Mouse (Mus musculus): ENCODE results near the gene Ywhae. TPM values are rescaled to one million over a fixed set of nuclear protein-coding genes. Genes with fewer than 3 reads are reported as not detected.

Gene Ywhae
- polyA plus RNA-seq, 1 experiment from 2014 or later = 1,381 TPM

DNA sequence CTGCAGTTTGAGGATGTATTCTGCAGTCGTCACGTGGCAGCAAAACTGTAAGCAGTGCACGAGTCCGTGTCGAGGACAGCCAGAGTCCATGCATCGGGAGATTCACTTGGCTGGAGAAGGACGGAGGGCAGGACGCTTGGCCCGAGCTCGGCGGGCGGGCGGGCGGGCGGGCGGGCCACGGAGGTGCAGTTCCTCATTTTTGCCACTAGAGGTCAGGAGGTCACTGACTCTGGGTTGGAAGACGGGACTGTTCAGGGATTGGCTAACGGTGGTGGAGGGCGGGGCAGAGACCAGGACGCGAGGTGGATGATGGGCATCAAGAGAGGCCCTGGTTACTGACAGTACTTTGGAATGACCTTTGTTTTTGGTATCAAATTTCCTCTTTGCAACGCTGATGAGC is 36.5 kb downstream of the Ywhae start:
- Histone ChIP-seq H3K36me3 (peaks cover 28% of the 10 kb centered on the region), H3K9me3 (no peaks in the 10 kb centered on the region), H3K4me3 (no peak overlapping the region), H3K9ac (no peak overlapping the region), H3K27ac (no peak overlapping the region), H3K27me3 (replicated peaks) (no peaks in the 10 kb centered on the region), H3K4me1 (peaks cover 3% of the 10 kb centered on the region; the same call in 1 of the 2 replicates), H3K4me2 (replicated peaks) (peak overlapping the region; percentile 47)
- under 1% methylated on average over 23 of the region's 23 CpGs for WGBS
- ATAC-seq (ENCODE audit: low FRiP score, low read depth) = peak; percentile 84

DNA sequence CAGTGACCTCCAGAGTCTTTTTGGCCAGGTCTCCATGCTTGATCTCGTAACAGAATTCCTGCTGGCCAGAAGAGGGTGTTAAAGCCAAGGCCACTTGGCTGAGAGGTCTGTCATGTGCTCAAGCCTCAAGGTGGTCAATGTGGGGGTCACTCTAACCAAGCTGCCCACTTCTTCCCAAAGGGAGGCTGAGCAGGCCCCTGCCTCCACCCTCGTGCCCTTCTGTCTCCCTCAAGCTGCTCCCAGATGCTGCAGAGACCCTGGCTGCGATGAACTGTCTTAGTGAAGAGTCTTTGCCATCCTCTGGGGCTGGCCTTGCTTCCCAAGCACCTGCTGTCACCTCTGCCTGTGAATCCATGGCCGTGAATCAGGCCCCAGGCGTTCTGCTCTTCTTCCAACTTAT is 39.9 kb downstream of the Ywhae start:
- Histone ChIP-seq H3K27ac (no peak overlapping the region), H3K9me3 (no peaks in the 10 kb centered on the region), H3K4me1 (peaks cover 3% of the 10 kb centered on the region; the same call in 1 of the 2 replicates), H3K27me3 (replicated peaks) (no peaks in the 10 kb centered on the region), H3K9ac (no peak overlapping the region), H3K4me3 (no peak overlapping the region), H3K36me3 (0 out of 2 replicates have a peak, but pooled peaks cover 1% of the 10 kb centered on the region), H3K4me2 (replicated peaks) (no peak overlapping the region)
- 78% methylated on average over 5 of the region's 5 CpGs for WGBS
- no peak for ATAC-seq (ENCODE audit: low FRiP score, low read depth)

DNA sequence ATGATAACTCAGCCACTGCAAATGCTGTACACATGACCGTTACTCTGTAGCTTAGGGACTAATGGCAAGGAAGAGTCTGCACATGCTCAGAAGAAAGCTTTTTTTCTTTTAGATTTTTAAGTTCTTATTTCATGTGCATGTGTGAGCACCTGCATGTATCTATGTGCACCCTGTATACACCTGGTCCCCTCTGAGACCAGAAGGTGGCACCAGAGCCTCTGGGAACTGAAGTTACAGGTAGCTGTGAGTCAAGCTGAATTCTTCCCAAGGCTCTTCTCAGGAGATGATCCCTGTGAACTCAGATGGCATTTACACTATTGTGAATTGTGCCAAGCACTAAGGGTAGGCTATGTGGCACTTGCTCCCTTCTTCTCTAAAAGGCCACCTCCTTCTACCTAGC is 43.2 kb downstream of the Ywhae start:
- Histone ChIP-seq H3K27ac (no peak overlapping the region), H3K36me3 (no peaks in the 10 kb centered on the region), H3K9ac (no peak overlapping the region), H3K9me3 (no peaks in the 10 kb centered on the region), H3K4me3 (no peak overlapping the region), H3K27me3 (replicated peaks) (no peaks in the 10 kb centered on the region), H3K4me1 (no peaks in the 10 kb centered on the region), H3K4me2 (replicated peaks) (no peak overlapping the region)
- no peak for ATAC-seq (ENCODE audit: low FRiP score, low read depth)
- 93% methylated on average over 1 of the region's 1 CpGs for WGBS

DNA sequence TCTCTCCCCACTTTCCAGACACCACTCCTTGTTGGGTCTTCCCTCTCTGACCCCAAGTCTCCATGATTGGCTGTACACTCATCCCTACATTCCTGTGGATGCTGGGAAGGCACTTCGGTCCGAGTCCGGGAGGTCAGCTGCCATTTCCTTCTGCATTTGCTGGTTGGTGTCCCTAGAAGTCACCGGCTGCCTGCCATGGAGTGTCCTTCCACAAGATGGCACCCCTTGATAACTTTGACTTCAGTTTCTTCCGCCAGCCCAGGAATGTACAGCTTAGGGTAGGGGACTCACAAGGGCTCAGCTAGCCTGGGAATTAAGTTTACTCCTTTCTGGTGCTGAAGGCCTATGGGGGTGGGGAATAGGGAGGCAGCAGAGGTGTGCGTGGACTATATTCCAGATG is 49.2 kb downstream of the Ywhae start:
- Histone ChIP-seq H3K4me2 (replicated peaks) (no peak overlapping the region), H3K27ac (no peak overlapping the region), H3K27me3 (replicated peaks) (no peaks in the 10 kb centered on the region), H3K9me3 (no peaks in the 10 kb centered on the region), H3K9ac (no peak overlapping the region), H3K4me1 (no peaks in the 10 kb centered on the region), H3K36me3 (no peaks in the 10 kb centered on the region), H3K4me3 (no peak overlapping the region)
- WGBS = 24% methylated on average over 6 of the region's 6 CpGs
- no peak for ATAC-seq (ENCODE audit: low FRiP score, low read depth)

DNA sequence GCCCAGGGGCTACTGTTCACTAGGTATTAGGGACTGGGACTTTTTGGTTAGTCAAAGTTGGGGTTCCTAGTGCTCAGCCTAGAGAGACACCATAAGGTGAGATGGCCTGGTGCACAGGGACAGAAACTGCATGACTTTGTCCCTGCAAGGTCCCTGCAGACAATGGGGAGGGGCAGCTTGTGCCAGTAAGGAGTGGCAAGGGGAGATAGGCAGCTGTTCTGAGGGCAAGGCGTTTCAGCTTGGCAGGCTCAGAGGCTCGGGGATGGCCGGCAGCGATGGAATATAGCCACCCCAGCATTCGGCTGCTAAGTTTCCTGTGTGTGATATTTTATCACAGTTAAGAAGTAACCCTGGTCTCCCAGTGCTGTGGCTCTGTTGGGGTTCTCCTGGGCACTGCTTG is 51.1 kb downstream of the Ywhae start:
- no peaks in the 10 kb centered on the region for H3K9me3 ChIP-seq
- 88% methylated on average over 5 of the region's 5 CpGs for WGBS
- H3K27ac ChIP-seq = no peak overlapping the region

DNA sequence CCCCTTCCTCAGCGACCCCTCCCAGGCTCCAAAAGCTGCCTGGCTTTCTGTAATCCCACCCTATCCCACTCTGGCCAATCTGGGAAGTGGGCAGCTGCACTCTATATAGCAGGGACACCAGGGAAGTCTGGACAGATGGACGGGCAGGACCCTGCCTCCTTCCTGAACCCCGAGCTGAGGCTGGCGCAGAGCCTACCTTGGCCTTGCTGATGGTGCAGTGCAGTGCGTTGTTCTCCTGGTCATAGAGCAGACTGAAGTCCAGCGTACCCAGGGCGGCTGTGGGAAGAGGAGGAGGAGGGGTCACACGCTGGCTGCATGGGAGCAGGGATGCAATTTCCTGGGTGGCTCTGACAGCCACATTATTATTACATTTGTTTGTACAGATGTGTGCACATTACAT is 53.2 kb downstream of the Ywhae start:
- 0 out of 2 replicates have a peak, but pooled peaks cover 3% of the 10 kb centered on the region for H3K4me1 ChIP-seq
- H3K9me3 ChIP-seq = no peaks in the 10 kb centered on the region
- 75% methylated on average over 8 of the region's 8 CpGs for WGBS
- H3K27ac ChIP-seq = no peak overlapping the region
- no peak overlapping the region for H3K4me3 ChIP-seq
- no peak overlapping the region for H3K4me2 ChIP-seq (replicated peaks)
- ATAC-seq (ENCODE audit: low FRiP score, low read depth) = no peak
- H3K27me3 ChIP-seq (replicated peaks) = no peaks in the 10 kb centered on the region
- no peaks in the 10 kb centered on the region for H3K36me3 ChIP-seq
- H3K9ac ChIP-seq = no peak overlapping the region

More for the DNA sequence above, 51.1 kb downstream of the Ywhae start:
- H3K9ac ChIP-seq = no peak overlapping the region
- H3K4me1 ChIP-seq = 0 out of 2 replicates have a peak, but pooled peaks cover 3% of the 10 kb centered on the region
- ATAC-seq (ENCODE audit: low FRiP score, low read depth) = no peak
- H3K27me3 ChIP-seq (replicated peaks) = no peaks in the 10 kb centered on the region
- H3K36me3 ChIP-seq = no peaks in the 10 kb centered on the region
- no peak overlapping the region for H3K4me3 ChIP-seq
- H3K4me2 ChIP-seq (replicated peaks) = no peak overlapping the region

DNA sequence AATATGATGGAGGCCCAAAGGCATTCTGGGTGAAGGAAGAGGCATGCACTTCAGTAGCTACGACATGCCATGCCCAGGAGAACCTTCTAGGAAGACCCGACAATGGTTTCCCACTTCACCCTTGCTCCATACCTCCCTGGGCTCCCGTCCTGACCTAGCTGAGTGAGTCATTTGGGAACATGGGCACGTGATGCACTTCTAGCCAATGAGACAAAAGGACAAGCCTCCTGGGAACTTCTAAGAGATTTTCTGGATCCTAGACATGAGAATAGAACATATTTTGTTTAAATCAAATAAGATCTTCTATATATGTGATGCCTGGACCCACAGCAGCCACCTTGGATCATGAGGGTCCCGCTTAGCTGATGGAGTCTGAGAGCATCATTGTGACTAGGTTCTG is 59.9 kb downstream of the Ywhae start:
- Histone ChIP-seq H3K27ac (no peak overlapping the region), H3K4me3 (no peak overlapping the region), H3K36me3 (no peaks in the 10 kb centered on the region), H3K27me3 (replicated peaks) (peaks cover 51% of the 10 kb centered on the region), H3K4me2 (replicated peaks) (no peak overlapping the region), H3K4me1 (peaks cover 18% of the 10 kb centered on the region), H3K9me3 (no peaks in the 10 kb centered on the region), H3K9ac (no peak overlapping the region)
- ATAC-seq (ENCODE audit: low FRiP score, low read depth) = no peak
- 76% methylated on average over 5 of the region's 5 CpGs for whole genome bisulfite sequencing

DNA sequence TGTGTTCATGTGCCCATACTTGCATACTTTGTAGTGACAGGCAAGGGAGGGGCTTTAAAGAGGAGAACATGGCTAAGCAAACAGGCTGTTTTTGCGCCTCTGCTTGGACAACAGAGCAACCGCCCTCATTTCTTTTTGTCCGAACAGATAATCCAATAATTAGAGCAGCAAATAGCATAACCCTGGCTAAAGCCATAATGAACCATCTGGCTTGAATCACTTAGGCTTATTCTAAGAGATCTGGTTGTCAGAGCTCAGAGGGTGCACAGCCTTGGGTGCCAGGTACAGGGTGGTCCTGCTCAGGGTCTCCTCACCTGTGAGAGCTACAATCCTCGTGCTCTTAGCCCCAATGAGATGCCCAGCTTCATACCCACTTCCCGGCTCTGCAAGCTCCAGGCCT is 60.7 kb downstream of the Ywhae start:
- Histone ChIP-seq H3K27me3 (replicated peaks) (peaks cover 53% of the 10 kb centered on the region), H3K36me3 (no peaks in the 10 kb centered on the region), H3K9ac (no peak overlapping the region), H3K4me3 (no peak overlapping the region), H3K4me1 (peaks cover 15% of the 10 kb centered on the region), H3K27ac (no peak overlapping the region), H3K9me3 (no peaks in the 10 kb centered on the region), H3K4me2 (replicated peaks) (no peak overlapping the region)
- 73% methylated on average over 5 of the region's 5 CpGs for WGBS
- ATAC-seq (ENCODE audit: low FRiP score, low read depth) = no peak

DNA sequence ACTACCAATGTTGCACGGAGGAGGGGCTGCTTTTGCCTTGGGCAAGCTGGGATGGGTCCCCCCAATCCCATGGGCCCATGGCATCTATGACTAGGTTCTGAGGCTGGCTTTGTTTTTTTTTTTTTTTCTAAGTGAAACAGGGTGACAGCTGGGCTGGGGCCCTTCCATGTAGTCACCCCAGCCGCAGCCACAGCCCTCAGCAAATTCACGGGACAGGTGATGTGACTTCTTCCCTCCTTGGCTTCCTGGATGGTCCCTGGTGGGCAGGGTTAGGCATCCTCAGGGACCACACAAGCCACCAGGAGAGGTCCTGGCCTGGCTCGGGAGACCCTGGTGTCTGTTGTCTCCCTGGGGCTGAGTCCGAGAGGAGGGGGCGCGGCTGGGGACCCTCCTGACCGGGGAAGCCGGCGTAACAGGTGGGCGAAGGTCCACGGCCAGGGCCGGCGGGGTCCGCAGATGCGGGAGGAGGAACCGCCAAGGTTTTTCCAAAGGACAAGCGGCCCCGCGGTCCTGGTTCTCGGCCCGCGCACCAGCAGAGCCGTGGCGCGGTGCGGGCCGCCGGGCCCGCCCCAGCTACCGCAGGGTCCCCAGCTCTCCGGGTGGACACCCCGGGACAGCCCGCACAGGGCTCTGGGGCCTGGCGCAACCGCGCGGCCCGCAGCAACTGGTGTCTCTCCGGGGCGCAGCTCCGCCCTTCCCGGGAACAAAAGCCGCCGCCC is 62.1 kb downstream of the Ywhae start:
- peak overlapping the region; percentile 48; the same call in 1 of the 2 replicates for H3K9ac ChIP-seq
- H3K4me2 ChIP-seq (replicated peaks) = peak overlapping the region; percentile 70
- peaks cover 21% of the 10 kb centered on the region for H3K4me1 ChIP-seq
- WGBS = 4% methylated on average over 45 of the region's 45 CpGs
- H3K36me3 ChIP-seq = no peaks in the 10 kb centered on the region
- no peak overlapping the region for H3K27ac ChIP-seq
- no peaks in the 10 kb centered on the region for H3K9me3 ChIP-seq
- H3K4me3 ChIP-seq = peak overlapping the region; percentile 52
- ATAC-seq (ENCODE audit: low FRiP score, low read depth) = no peak; the same call in 1 of the 2 replicates
- peaks cover 55% of the 10 kb centered on the region for H3K27me3 ChIP-seq (replicated peaks)

DNA sequence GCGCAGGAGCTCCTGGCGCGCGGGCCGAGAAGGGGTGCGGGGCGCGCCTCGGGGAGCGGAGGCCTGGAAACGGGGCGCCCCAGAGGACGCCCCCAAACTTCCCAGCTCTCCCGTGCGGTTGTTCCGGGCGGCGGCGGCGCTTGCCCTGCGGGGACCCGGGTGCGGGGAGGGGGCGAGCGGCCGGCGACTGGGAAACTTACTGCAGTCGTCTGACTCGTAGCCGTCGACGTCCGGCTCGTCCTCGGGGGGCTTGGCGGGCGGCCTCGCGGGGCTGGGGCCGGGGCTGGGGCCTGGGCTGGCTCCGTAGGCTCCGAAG is 62.6 kb downstream of the Ywhae start:
- no peak overlapping the region for H3K27ac ChIP-seq
- peak overlapping the region; percentile 48 for H3K9ac ChIP-seq
- 1% methylated on average over 42 of the region's 42 CpGs for WGBS
- H3K27me3 ChIP-seq (replicated peaks) = peaks cover 55% of the 10 kb centered on the region
- no peaks in the 10 kb centered on the region for H3K9me3 ChIP-seq
- ATAC-seq (ENCODE audit: low FRiP score, low read depth) = no peak
- H3K4me3 ChIP-seq = peak overlapping the region; percentile 52
- peak overlapping the region; percentile 70 for H3K4me2 ChIP-seq (replicated peaks)
- no peaks in the 10 kb centered on the region for H3K36me3 ChIP-seq
- peaks cover 21% of the 10 kb centered on the region for H3K4me1 ChIP-seq

DNA sequence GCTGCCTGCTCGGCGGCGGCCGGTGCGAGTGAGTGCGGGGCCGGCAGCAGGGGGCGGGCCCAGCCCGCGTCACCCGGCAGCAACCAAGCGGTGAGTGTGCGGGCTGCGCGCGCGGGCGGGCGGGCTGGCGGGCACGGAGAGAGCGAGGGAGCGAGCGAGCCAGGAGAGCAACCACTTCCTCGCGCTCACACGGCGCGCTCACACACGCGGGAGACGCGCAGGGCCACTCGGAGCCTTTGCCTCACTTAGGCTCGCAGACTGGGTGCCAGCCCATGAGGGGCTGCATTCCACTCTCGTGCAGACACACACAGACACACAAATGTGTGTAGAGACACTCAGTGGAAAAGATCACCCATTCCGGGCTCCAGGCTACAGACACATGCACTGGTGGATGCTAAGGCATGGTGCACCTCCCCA is 63.4 kb downstream of the Ywhae start, which contains the start of gene Doc2b:
Doc2b (minus strand) TSS at position 21 of the 417 bp plus-strand sequence.
- 5% methylated on average over 37 of the region's 37 CpGs for WGBS
- peaks cover 55% of the 10 kb centered on the region for H3K27me3 ChIP-seq (replicated peaks)
- no peaks in the 10 kb centered on the region for H3K36me3 ChIP-seq
- peak within 1 kb of the TSS; percentile 70 for H3K4me2 ChIP-seq (replicated peaks)
- no peak within 1 kb of the TSS for H3K27ac ChIP-seq
- peak within 1 kb of the TSS; percentile 48 for H3K9ac ChIP-seq
- peak; percentile 68 for ATAC-seq (ENCODE audit: low FRiP score, low read depth)
- H3K9me3 ChIP-seq = no peaks in the 10 kb centered on the region
- H3K4me3 ChIP-seq = peak within 1 kb of the TSS; percentile 52
- peaks cover 21% of the 10 kb centered on the region for H3K4me1 ChIP-seq

DNA sequence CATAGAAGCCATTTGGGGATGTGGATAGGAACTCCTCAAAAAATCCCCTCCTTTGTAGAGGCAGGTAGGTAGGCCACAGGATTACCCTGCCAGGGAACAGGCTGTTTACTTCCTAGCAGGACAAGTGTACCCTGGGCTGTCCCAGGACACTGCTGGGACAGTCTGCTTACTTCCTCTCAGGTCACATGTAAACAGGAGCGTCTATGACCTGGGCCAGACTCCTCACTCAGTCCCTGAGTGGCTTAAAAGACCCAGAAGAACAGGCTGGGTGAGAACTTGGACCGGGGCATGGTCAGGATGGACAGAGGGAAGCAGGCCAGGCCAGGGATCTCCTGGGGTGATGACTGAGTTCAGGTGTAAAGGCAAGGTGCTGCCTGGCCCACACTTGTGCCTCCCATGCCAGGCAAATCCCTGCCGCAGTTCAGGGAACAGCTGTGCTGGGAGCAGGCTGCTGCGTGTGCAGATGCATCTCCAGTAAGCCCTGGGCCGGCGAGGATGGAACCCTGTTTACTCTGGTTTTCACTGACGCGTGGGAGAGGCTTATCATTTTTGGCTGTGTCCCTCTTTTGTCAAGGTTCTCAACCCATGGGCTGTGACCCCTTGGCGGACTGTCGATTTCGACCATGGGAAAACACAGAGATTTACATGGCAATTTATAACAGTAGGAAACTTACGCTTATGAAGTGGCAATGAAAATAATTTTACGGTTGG is 64.0 kb downstream of the Ywhae start:
- Histone ChIP-seq H3K36me3 (no peaks in the 10 kb centered on the region), H3K9ac (no peak overlapping the region), H3K4me3 (no peak overlapping the region), H3K27ac (no peak overlapping the region), H3K27me3 (replicated peaks) (peaks cover 55% of the 10 kb centered on the region), H3K4me2 (replicated peaks) (peak overlapping the region; percentile 70), H3K4me1 (peaks cover 21% of the 10 kb centered on the region), H3K9me3 (no peaks in the 10 kb centered on the region)
- no peak for ATAC-seq (ENCODE audit: low FRiP score, low read depth)
- 75% methylated on average over 13 of the region's 13 CpGs for WGBS

Measured in neural tube, embryonic 12.5 days (tissue).